Mouse (Mus musculus) myocyte (in vitro differentiated cells): ENCODE data around the gene Wdfy3.
"Not testable (repeated sequence)": the region's sequence is repeated elsewhere in the genome, so short reads cannot be mapped to it uniquely, and the experiment has no call there.

Experiments
- E2F4 ChIP-seq: IDR thresholded peaks from one replicate; pipeline ENCODE4 v1.6.1; 2011; ENCODE audit warnings: mild to moderate bottlenecking, control low read depth, moderate library complexity; ENCODE audit not compliant: insufficient read depth
- MAX ChIP-seq: IDR thresholded peaks from one replicate; pipeline ENCODE4 v1.6.1; 2011; ENCODE audit warnings: low read depth, mild to moderate bottlenecking, control low read depth
- POLR2A ChIP-seq: IDR thresholded peaks from one replicate; pipeline ENCODE4 v1.6.1; 2011; ENCODE audit warnings: low read depth, mild to moderate bottlenecking, control low read depth, moderate library complexity; ENCODE audit not compliant: insufficient read length
- TCF12 ChIP-seq: IDR thresholded peaks from one replicate; pipeline ENCODE4 v1.6.1; 2011; ENCODE audit warnings: mild to moderate bottlenecking, control low read depth; ENCODE audit not compliant: poor library complexity, insufficient read depth, severe bottlenecking

- not testable (repeated sequence) for TF ChIP-seq MAX, E2F4, POLR2A, TCF12
Measured at GRCm38 (mm10) chr5:102101815-102102214, 32.1 kb upstream of the Wdfy3 start.
